Mouse (Mus musculus) testis, adult 2 months (tissue): ENCODE measurements at regions not wholly inside any gene's neighbourhood (a gene's known extent, or its start where the extent isn't known, plus 50 kb on each side); places are given as distances from the start of the nearest gene placed in this dataset.
A peak's percentile ranks its signal among the peaks of the same experiment; 100 is the strongest.

Source experiments
- H3K27ac ChIP-seq: fragments of 200-500 bp; 2 replicates; pipeline ENCODE4 v1.5.1; 2012; ENCODE audit warnings: low read depth, low read length; ENCODE audit not compliant: control insufficient read depth, insufficient read depth
- H3K27me3 ChIP-seq: fragments of 200-500 bp; 2 replicates; pipeline ENCODE4 v1.6.1; 2012; ENCODE audit warnings: mild to moderate bottlenecking, low read length, moderate library complexity; ENCODE audit not compliant: control insufficient read depth, insufficient read depth
- H3K36me3 ChIP-seq: fragments of 200-500 bp; 2 replicates; pipeline ENCODE4 v1.6.1; 2012; ENCODE audit warnings: mild to moderate bottlenecking, low read length; ENCODE audit not compliant: control insufficient read depth, insufficient read depth
- H3K4me1 ChIP-seq: fragments of 200-500 bp; 2 replicates; pipeline ENCODE4 v1.6.1; 2012; ENCODE audit warnings: low read length; ENCODE audit not compliant: control insufficient read depth, insufficient read depth
- H3K4me3 ChIP-seq: fragments of 200-500 bp; 2 replicates; pipeline ENCODE4 v1.5.1; 2012; ENCODE audit warnings: low read depth, mild to moderate bottlenecking, low read length, moderate library complexity, mixed read lengths; ENCODE audit not compliant: control insufficient read depth
- CTCF ChIP-seq: fragments of 200-500 bp; IDR thresholded peaks from 2 replicates; pipeline ENCODE4 v1.5.1; 2012; ENCODE audit warnings: low read depth, mild to moderate bottlenecking, inconsistent platforms, low read length, moderate library complexity; ENCODE audit not compliant: control insufficient read depth, insufficient read depth, insufficient replicate concordance
- POLR2A ChIP-seq: fragments of 200-500 bp; IDR thresholded peaks from 2 replicates; pipeline ENCODE4 v1.6.1; 2012; ENCODE audit warnings: low read depth, mild to moderate bottlenecking, inconsistent platforms, low read length, moderate library complexity; ENCODE audit not compliant: control insufficient read depth

DNA sequence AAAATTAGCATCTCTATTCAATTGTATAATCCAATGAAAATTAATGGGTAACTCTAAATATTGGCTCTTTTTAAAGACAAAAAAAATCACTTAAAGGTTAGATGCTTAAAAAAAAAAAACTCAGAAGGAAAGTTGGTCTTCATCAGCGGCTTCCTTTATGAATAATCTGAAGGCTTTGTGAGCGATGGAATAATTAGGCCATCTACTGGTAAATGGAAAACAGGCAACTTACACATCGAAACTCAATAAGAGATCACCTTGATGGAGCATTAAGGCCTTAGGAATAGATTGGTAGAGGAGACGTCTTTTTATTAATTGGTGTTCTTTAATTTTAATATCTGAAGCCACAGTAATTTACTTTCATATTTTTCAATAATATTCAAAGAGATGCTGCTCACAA, 218.6 kb upstream of the Tacr3 start:
- H3K4me1 ChIP-seq: no peaks in the 10 kb centered on the region
- no peak overlapping the region for H3K4me3 ChIP-seq
- H3K27me3 ChIP-seq: no peaks in the 10 kb centered on the region
- no peaks in the 10 kb centered on the region for H3K36me3 ChIP-seq
- TF ChIP-seq POLR2A (no peak), CTCF (no peak)
- H3K27ac ChIP-seq: no peak overlapping the region

DNA sequence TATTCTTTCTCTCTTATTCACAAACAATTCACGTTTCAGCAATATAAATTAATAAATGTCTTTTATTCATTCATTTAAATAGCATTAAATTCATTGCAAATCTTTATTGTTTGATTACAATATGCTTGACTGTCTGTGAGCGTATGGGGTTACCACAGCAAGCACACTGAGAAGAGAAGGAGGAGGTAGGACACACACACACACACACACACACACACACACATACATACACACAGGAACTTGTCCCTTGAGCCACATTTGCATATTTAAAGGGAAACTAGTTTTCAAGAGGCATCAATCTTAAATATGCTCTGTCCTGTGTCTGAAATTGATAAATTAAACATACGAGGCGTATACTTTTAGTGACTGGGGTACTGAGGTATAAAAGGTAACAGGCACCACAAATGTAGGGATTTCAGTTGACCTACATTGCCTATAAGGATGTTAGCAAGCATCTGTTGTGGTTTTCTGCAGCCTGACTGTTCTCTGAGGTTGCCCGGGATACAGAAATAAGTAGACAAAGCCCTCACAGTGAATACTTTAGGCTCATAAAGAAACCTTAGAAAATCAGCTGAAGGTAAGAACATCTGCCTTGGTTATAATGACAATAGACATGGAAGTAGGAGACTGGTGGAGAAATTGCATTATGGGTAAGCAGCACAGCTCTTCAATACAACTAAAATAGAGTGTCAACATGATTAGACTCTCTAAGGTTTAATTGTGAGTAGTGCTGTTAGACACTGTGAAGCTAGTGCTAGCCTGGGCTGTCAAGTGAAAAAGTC, 217.1 kb upstream of the Tacr3 start:
- TF ChIP-seq CTCF: no peak
- TF ChIP-seq POLR2A: no peak
- no peak overlapping the region for H3K27ac ChIP-seq
- H3K4me3 ChIP-seq: no peak overlapping the region

DNA sequence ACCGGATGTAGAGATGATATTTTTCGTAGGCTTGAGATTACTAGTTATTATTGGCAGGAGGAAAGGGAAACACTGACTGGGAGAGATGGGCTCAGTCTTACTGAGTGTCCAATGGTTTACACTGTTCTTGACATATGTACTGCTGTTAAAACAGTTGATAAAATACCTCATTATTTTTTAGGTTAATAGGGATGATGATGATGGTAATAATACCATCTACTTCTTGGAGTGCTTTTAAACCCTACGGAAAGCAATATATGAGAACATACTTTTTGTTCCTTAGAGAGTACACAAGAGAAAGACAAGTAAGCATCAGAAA, 216.6 kb upstream of the Tacr3 start:
- H3K27me3 ChIP-seq: no peaks in the 10 kb centered on the region
- H3K36me3 ChIP-seq: no peaks in the 10 kb centered on the region
- H3K27ac ChIP-seq: no peak overlapping the region
- no peak overlapping the region for H3K4me3 ChIP-seq
- no peaks in the 10 kb centered on the region for H3K4me1 ChIP-seq
- TF ChIP-seq POLR2A: no peak
- no peak for TF ChIP-seq CTCF

More for the DNA sequence above, 217.1 kb upstream of the Tacr3 start:
- Histone ChIP-seq H3K27me3 (no peaks in the 10 kb centered on the region), H3K36me3 (no peaks in the 10 kb centered on the region), H3K4me1 (no peaks in the 10 kb centered on the region)

DNA sequence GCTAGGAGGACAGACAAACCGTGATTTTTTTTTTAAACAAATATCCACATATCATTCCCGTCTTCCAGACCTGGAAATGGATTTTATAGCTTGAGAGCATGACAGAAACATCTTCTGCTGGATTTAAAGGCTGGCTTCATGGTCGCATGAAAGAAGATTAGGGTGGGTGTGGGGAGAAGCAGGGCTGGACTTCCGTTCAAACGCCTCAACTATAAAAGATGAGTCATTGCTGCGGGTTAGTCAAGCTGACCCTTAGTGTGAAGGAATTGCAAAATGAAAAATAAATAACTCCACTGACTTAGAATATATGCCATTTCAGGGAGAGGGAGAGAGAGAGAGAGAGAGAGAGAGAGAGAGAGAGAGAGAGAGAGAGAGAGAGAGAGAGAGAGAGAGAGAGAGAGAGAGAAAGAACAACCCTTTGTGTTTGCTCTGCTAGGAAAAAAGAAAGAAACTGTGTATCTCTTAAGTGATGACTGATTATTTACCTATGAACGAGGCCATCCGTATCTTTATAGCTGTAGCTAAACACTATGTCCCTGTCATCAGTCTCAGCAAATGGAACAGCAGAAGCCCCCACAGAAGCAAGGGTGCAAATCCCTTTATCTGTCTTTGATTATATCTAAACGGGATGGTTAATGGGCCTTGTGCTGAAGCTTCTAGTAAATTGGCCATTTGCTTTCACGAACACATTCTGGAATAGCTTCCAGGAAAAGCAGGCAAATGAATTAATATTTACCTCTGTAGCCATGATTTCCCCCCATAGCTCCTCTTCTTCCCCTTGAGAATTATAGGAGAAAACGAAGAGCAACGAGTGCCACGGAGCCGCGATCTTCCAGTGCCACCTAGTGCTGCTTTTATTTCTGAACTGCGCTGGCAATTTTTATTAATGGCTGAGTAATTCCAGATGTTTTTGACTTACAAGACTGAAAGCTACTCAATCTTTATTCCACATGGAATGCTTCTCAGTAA, 199.4 kb upstream of the Tacr3 start:
- H3K36me3 ChIP-seq: no peaks in the 10 kb centered on the region
- no peaks in the 10 kb centered on the region for H3K27me3 ChIP-seq
- no peaks in the 10 kb centered on the region for H3K4me1 ChIP-seq
- TF ChIP-seq POLR2A (no peak), CTCF (peak; percentile 34; the same call in 1 of the 2 replicates)
- no peak overlapping the region for H3K4me3 ChIP-seq
- H3K27ac ChIP-seq: no peak overlapping the region

DNA sequence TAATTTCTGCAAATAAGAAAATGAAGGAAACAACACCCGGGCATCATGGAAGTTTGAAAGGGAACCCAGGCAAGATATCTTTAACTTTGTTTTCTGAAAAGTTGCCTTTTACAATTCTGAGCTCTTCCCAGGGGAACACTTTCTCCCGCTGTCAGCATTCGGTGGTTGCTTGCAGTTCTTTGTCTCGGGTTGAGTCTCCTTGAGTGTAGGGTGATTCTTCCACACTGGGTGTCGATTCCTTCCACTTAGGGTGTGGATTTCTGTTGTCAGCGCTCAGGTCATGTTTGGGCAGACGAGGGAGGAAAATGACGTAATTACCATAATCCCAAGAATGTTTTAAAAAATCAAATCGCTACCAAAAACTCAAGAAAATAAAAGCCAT, 198.7 kb upstream of the Tacr3 start:
- Histone ChIP-seq H3K36me3 (no peaks in the 10 kb centered on the region), H3K4me1 (no peaks in the 10 kb centered on the region), H3K27ac (no peak overlapping the region), H3K4me3 (peak overlapping the region; percentile 27), H3K27me3 (no peaks in the 10 kb centered on the region)
- no peak for TF ChIP-seq CTCF
- no peak for TF ChIP-seq POLR2A

DNA sequence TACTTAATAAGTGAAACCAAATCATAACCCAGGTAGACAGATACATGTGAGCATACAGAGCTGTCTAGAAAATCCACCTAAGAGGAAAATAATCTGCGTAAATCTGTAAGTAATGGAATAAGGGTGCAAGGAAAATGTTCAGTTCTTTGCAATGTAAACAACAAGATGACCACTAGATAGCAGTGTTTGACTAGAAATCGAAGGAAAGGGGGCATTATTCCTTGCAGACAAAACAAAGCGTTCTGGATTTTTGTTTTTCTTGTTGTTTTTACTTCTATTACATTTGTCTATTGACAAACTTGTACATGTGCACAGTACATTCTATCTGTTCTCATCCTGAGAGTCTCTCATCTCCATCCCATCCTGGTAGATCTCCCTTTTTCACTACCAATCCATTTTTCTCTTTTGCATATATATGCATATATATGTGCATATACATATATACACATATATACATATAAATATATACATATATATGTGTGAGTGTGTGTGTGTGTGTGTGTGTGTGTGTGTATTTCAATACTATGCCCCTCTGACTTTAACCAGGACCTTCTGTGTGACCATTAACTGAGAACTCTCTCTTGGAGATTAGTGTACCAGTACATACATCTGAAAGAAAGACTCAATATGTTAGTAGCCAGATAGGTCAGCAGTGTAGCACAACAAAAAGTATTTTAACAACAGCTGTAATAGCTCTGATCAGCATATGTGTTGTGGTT, 179.9 kb upstream of the Tacr3 start:
- Histone ChIP-seq H3K27ac (no peak overlapping the region), H3K27me3 (no peaks in the 10 kb centered on the region), H3K4me1 (no peaks in the 10 kb centered on the region), H3K4me3 (no peak overlapping the region), H3K36me3 (no peaks in the 10 kb centered on the region)
- TF ChIP-seq CTCF (no peak), POLR2A (no peak)

DNA sequence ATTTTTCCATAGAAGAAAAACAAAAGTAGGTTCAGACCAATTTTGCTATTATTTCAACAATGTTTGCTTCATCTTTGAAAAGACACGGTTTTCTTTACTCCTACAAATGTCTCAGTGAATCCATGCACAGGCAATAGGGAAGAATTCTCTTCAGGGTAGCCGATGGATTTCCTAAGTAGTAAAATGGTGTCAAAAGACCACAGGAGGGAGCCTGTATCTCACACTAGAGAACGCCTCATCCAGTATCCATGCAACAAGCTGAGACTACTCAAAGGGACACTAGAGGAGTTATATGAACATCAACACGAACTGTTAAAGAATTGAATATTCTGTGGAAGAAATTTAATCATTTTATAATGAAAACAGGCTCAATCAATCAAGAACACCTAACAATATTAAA, 174.8 kb upstream of the Tacr3 start:
- Histone ChIP-seq H3K27me3 (no peaks in the 10 kb centered on the region), H3K27ac (no peak overlapping the region), H3K36me3 (no peaks in the 10 kb centered on the region), H3K4me3 (no peak overlapping the region), H3K4me1 (no peaks in the 10 kb centered on the region)
- TF ChIP-seq CTCF (no peak), POLR2A (no peak)
